Mouse (Mus musculus): Measurements from ENCODE around the gene Lrrc38.

DNA sequence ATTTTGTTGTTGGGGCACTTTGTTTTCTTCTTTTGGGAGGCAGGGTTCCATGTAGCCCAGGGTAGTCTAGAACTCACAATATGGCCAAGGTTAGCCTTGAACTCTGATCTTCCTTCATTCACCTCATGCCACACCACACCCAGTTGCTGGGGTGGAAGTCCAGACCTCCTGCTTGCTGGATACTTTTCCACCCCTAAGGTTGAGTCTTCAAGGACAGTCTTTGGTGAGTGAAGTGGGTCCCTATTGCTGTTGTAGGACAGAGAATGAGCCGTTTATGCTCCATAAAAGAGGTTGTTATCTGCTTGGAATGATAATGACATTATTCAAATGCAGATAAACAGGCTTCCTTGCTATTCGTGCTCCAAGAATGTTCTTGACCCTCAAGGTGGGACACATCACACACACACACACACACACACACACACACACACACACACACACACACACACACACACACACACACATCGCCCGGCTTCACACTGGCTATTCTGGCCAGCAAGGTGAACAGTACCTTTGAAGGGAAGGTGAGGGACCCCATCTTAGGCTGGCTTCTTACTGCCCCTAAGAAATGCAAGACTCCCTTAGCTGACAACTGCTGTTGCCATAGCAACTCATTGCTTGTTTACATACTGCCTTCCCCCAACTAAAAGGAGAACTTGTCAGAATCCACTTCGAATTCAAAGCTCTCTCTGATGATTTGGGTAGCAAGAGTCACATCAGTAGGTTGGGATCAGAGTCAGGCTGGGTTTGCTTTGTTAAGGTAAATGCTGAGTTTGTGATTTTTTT, 43.4 kb upstream of the Lrrc38 start:
- TF ChIP-seq POLR2A (IDR thresholded peaks at IDR 0.05; ENCODE audit: borderline replicate concordance, extremely low read depth, insufficient read depth, insufficient read length, poor library complexity, severe bottlenecking) (no peak), CTCF (IDR thresholded peaks at IDR 0.05; ENCODE audit: borderline replicate concordance, extremely low read depth, insufficient read depth, insufficient read length) (no peak)
